Mouse (Mus musculus): ENCODE results near the gene Tnpo2. TPM values are rescaled to one million over a fixed set of nuclear protein-coding genes. Genes with fewer than 3 reads are reported as not detected.

Tnpo2 gene
- polyA plus RNA-seq, 1 experiment from 2014 or later, result 31.1 TPM

GRCm38 (mm10) chr8:85095051-85095450, 58.3 kb downstream of the Tnpo2 start:
- Histone ChIP-seq H3K4me3 (no peak overlapping the region), H3K27ac (no peak overlapping the region), H3K27me3 (replicated peaks) (no peaks in the 10 kb centered on the region), H3K9me3 (replicated peaks) (no peaks in the 10 kb centered on the region), H3K36me3 (peaks cover 79% of the 10 kb centered on the region), H3K4me1 (peaks cover 10% of the 10 kb centered on the region; the same call in 1 of the 2 replicates), H3K9ac (no peak overlapping the region), H3K4me2 (no peak overlapping the region)
- no peak for ATAC-seq
- WGBS (ENCODE audit: insufficient replicate concordance), result 84% methylated on average over 13 of the region's 13 CpGs

- H3K9me3 ChIP-seq (replicated peaks), result no peaks in the 10 kb centered on the region
- peaks cover 79% of the 10 kb centered on the region for H3K36me3 ChIP-seq
- no peak for ATAC-seq
- H3K4me2 ChIP-seq, result no peak overlapping the region
- no peak overlapping the region for H3K27ac ChIP-seq
- WGBS (ENCODE audit: insufficient replicate concordance), result 85% methylated on average over 7 of the region's 7 CpGs
- H3K9ac ChIP-seq, result no peak overlapping the region
- H3K27me3 ChIP-seq (replicated peaks), result no peaks in the 10 kb centered on the region
- H3K4me1 ChIP-seq, result peaks cover 10% of the 10 kb centered on the region; the same call in 1 of the 2 replicates
- no peak overlapping the region for H3K4me3 ChIP-seq
Observed at GRCm38 (mm10) chr8:85095566-85095965, 58.9 kb downstream of the Tnpo2 start.

GRCm38 (mm10) chr8:85096196-85096595, 59.5 kb downstream of the Tnpo2 start:
- H3K4me1 ChIP-seq, result peaks cover 7% of the 10 kb centered on the region; the same call in 1 of the 2 replicates
- no peaks in the 10 kb centered on the region for H3K27me3 ChIP-seq (replicated peaks)
- WGBS (ENCODE audit: insufficient replicate concordance), result 81% methylated on average over 16 of the region's 16 CpGs
- no peak overlapping the region for H3K4me3 ChIP-seq
- no peak overlapping the region for H3K9ac ChIP-seq
- no peak for ATAC-seq
- peaks cover 74% of the 10 kb centered on the region for H3K36me3 ChIP-seq
- no peak overlapping the region for H3K4me2 ChIP-seq
- no peak overlapping the region for H3K27ac ChIP-seq
- H3K9me3 ChIP-seq (replicated peaks), result no peaks in the 10 kb centered on the region

- Histone ChIP-seq H3K27ac (no peak overlapping the region), H3K9ac (no peak overlapping the region), H3K27me3 (replicated peaks) (no peaks in the 10 kb centered on the region), H3K9me3 (replicated peaks) (peaks cover 4% of the 10 kb centered on the region), H3K4me3 (no peak overlapping the region), H3K36me3 (peaks cover 67% of the 10 kb centered on the region), H3K4me1 (0 out of 2 replicates have a peak, but pooled peaks cover under 1% of the 10 kb centered on the region), H3K4me2 (no peak overlapping the region)
- ATAC-seq, result no peak
- 78% methylated on average over 4 of the region's 4 CpGs for WGBS (ENCODE audit: insufficient replicate concordance)
Observed at GRCm38 (mm10) chr8:85096850-85097249, 60.1 kb downstream of the Tnpo2 start.

- H3K27ac ChIP-seq, result no peak overlapping the region
- no peak for ATAC-seq
- no peak overlapping the region for H3K9ac ChIP-seq
- WGBS (ENCODE audit: insufficient replicate concordance), result 62% methylated on average over 4 of the region's 4 CpGs
- H3K4me3 ChIP-seq, result no peak overlapping the region
- peaks cover 7% of the 10 kb centered on the region for H3K9me3 ChIP-seq (replicated peaks)
- peaks cover 36% of the 10 kb centered on the region for H3K36me3 ChIP-seq
- H3K4me2 ChIP-seq, result no peak overlapping the region
- no peaks in the 10 kb centered on the region for H3K27me3 ChIP-seq (replicated peaks)
- no peaks in the 10 kb centered on the region for H3K4me1 ChIP-seq
Observed at GRCm38 (mm10) chr8:85100076-85100665, 63.5 kb downstream of the Tnpo2 start.

Small RNA genes lying within 50 kb of the gene (microRNA-seq; reads per million reads assigned to microRNA genes)
- not detected for gene Mir7070

Other genes with a start within 250 kb of the Tnpo2 start
- 2.8 and 2.9 TPM in 2 replicates for gene Nfix, start 236.6 kb upstream of the Tnpo2 start, polyA plus RNA-seq (2016; fragmentation: Nextera tagmentation; extraction: Ambion mirVana)
- 3.4 and 4.3 TPM in 2 replicates for gene Dand5, start 214.1 kb upstream of the Tnpo2 start, polyA plus RNA-seq (2016; fragmentation: Nextera tagmentation; extraction: Ambion mirVana)
- gene Gadd45gip1, start 205.4 kb upstream of the Tnpo2 start, polyA plus RNA-seq (2016; fragmentation: Nextera tagmentation; extraction: Ambion mirVana), result 69.9 and 71.0 TPM in 2 replicates
- gene Rad23a, start 196.2 kb upstream of the Tnpo2 start, polyA plus RNA-seq (2016; fragmentation: Nextera tagmentation; extraction: Ambion mirVana), result 274 and 281 TPM in 2 replicates
- gene Calr, start 190.0 kb upstream of the Tnpo2 start, polyA plus RNA-seq (2016; fragmentation: Nextera tagmentation; extraction: Ambion mirVana), result 590 and 610 TPM in 2 replicates
- 96.3 and 98.6 TPM in 2 replicates for gene Farsa, start 179.9 kb upstream of the Tnpo2 start, polyA plus RNA-seq (2016; fragmentation: Nextera tagmentation; extraction: Ambion mirVana)
- gene Syce2, start 164.8 kb upstream of the Tnpo2 start, polyA plus RNA-seq (2016; fragmentation: Nextera tagmentation; extraction: Ambion mirVana), result 110 TPM in 2 replicates
- gene Gcdh, start 143.0 kb upstream of the Tnpo2 start, polyA plus RNA-seq (2016; fragmentation: Nextera tagmentation; extraction: Ambion mirVana), result 41.1 and 44.3 TPM in 2 replicates
- 517 and 552 TPM in 2 replicates for gene Klf1, start 135.0 kb upstream of the Tnpo2 start, polyA plus RNA-seq (2016; fragmentation: Nextera tagmentation; extraction: Ambion mirVana)
- gene Dnase2a, start 128.4 kb upstream of the Tnpo2 start, polyA plus RNA-seq (2016; fragmentation: Nextera tagmentation; extraction: Ambion mirVana), result 10.8 and 11.4 TPM in 2 replicates
- 0.18 TPM in 2 replicates for gene Mast1, start 99.6 kb upstream of the Tnpo2 start, polyA plus RNA-seq (2016; fragmentation: Nextera tagmentation; extraction: Ambion mirVana)
- gene Rtbdn, start 89.9 kb upstream of the Tnpo2 start, polyA plus RNA-seq (2016; fragmentation: Nextera tagmentation; extraction: Ambion mirVana), result 0.39 and 0.60 TPM in 2 replicates
- 1.1 TPM in 1 of 2 replicates, not detected in the other for gene Gm49661, start 67.5 kb upstream of the Tnpo2 start, polyA plus RNA-seq (2016; fragmentation: Nextera tagmentation; extraction: Ambion mirVana)
- 1,859 and 1,895 TPM in 2 replicates for gene Prdx2, start 67.3 kb upstream of the Tnpo2 start, polyA plus RNA-seq (2016; fragmentation: Nextera tagmentation; extraction: Ambion mirVana)
- gene Rnaseh2a, start 67.1 kb upstream of the Tnpo2 start, polyA plus RNA-seq (2016; fragmentation: Nextera tagmentation; extraction: Ambion mirVana), result 149 and 150 TPM in 2 replicates
- gene Junb, start 58.2 kb upstream of the Tnpo2 start, polyA plus RNA-seq (2016; fragmentation: Nextera tagmentation; extraction: Ambion mirVana), result 18.0 and 18.3 TPM in 2 replicates
- 10.8 and 10.9 TPM in 2 replicates for gene Hook2, start 46.3 kb upstream of the Tnpo2 start, polyA plus RNA-seq (2016; fragmentation: Nextera tagmentation; extraction: Ambion mirVana)
- not detected in 2 replicates for gene Best2, start 22.4 kb upstream of the Tnpo2 start, polyA plus RNA-seq (2016; fragmentation: Nextera tagmentation; extraction: Ambion mirVana)
- gene Asna1, start 11.6 kb upstream of the Tnpo2 start, polyA plus RNA-seq (2016; fragmentation: Nextera tagmentation; extraction: Ambion mirVana), result 85.8 and 87.3 TPM in 2 replicates
- 133 and 139 TPM in 2 replicates for gene Trir, start 10.1 kb upstream of the Tnpo2 start, polyA plus RNA-seq (2016; fragmentation: Nextera tagmentation; extraction: Ambion mirVana)
- 8.5 and 9.5 TPM in 2 replicates for gene Fbxw9, start 23.1 kb downstream of the Tnpo2 start, polyA plus RNA-seq (2016; fragmentation: Nextera tagmentation; extraction: Ambion mirVana)
- gene Gm5741, start 31.1 kb downstream of the Tnpo2 start, polyA plus RNA-seq (2016; fragmentation: Nextera tagmentation; extraction: Ambion mirVana), result 0.80 TPM in 1 of 2 replicates, not detected in the other
- 51.6 and 52.3 TPM in 2 replicates for gene Dhps, start 34.8 kb downstream of the Tnpo2 start, polyA plus RNA-seq (2016; fragmentation: Nextera tagmentation; extraction: Ambion mirVana)
- 80.1 and 87.7 TPM in 2 replicates for gene Wdr83os, start 43.8 kb downstream of the Tnpo2 start, polyA plus RNA-seq (2016; fragmentation: Nextera tagmentation; extraction: Ambion mirVana)
- gene Wdr83, start 44.4 kb downstream of the Tnpo2 start, polyA plus RNA-seq (2016; fragmentation: Nextera tagmentation; extraction: Ambion mirVana), result 30.8 and 33.1 TPM in 2 replicates
- 23.5 and 26.7 TPM in 2 replicates for gene Man2b1, start 46.4 kb downstream of the Tnpo2 start, polyA plus RNA-seq (2016; fragmentation: Nextera tagmentation; extraction: Ambion mirVana)
- gene Zfp791, start 86.2 kb downstream of the Tnpo2 start, polyA plus RNA-seq (2016; fragmentation: Nextera tagmentation; extraction: Ambion mirVana), result 0.35 and 0.66 TPM in 2 replicates
- not detected in 2 replicates for gene Cks1brt, start 115.0 kb downstream of the Tnpo2 start, polyA plus RNA-seq (2016; fragmentation: Nextera tagmentation; extraction: Ambion mirVana)
- not detected in 2 replicates for gene Olfr371, start 189.1 kb downstream of the Tnpo2 start, polyA plus RNA-seq (2016; fragmentation: Nextera tagmentation; extraction: Ambion mirVana)

All from liver, embryonic 12.5 days (tissue).